Mouse (Mus musculus) liver, embryonic 12.5 days (tissue): Measurements from ENCODE around the gene Cds2. TPM values are rescaled to one million over a fixed set of nuclear protein-coding genes. Genes with fewer than 3 reads are reported as not detected.
A peak's percentile ranks its signal among the peaks of the same experiment; 100 is the strongest.
"Not testable (repeated sequence)": the region's sequence is repeated elsewhere in the genome, so short reads cannot be mapped to it uniquely, and the experiment has no call there.

Experiments used
- ATAC-seq: fragments of 200-750 bp; cut with Nextera tagmentation; 2 replicates; pipeline ENCODE4 v1.8.0; 2017; ENCODE audit warnings: moderate number of reproducible peaks, mild to moderate bottlenecking, moderate library complexity
- H3K27ac ChIP-seq: fragments of 300-500 bp; sonication (generic); 2 replicates; pipeline ENCODE4 v1.5.1; 2016; ENCODE audit warnings: mild to moderate bottlenecking
- H3K27me3 ChIP-seq: fragments of 300-500 bp; sonication (generic); replicated peaks from 2 replicates; pipeline ENCODE4 v1.6.1; 2016; ENCODE audit warnings: mild to moderate bottlenecking, moderate library complexity
- H3K36me3 ChIP-seq: fragments of 300-500 bp; sonication (generic); 2 replicates; pipeline ENCODE4 v1.6.1; 2016; ENCODE audit warnings: mild to moderate bottlenecking, moderate library complexity
- H3K4me1 ChIP-seq: fragments of 300-500 bp; sonication (generic); 2 replicates; pipeline ENCODE4 v1.6.1; 2016
- H3K4me2 ChIP-seq: fragments of 300-500 bp; sonication (generic); 2 replicates; pipeline ENCODE4 v1.6.1; 2016; ENCODE audit warnings: mild to moderate bottlenecking, moderate library complexity
- H3K4me3 ChIP-seq: fragments of 300-500 bp; sonication (generic); 2 replicates; pipeline ENCODE4 v1.5.1; 2016; ENCODE audit warnings: mild to moderate bottlenecking, moderate library complexity
- H3K9ac ChIP-seq: fragments of 300-500 bp; sonication (generic); 2 replicates; pipeline ENCODE4 v1.6.1; 2016; ENCODE audit warnings: mild to moderate bottlenecking, moderate library complexity
- H3K9me3 ChIP-seq: fragments of 300-500 bp; sonication (generic); replicated peaks from 2 replicates; pipeline ENCODE4 v1.6.1; 2016; ENCODE audit warnings: mild to moderate bottlenecking, moderate library complexity
- WGBS: fragments of 180-500 bp; shearing (Covaris S2); methylation state at CpG from one replicate; pipeline ENCODE4 v1.1.7; 2016; ENCODE audit not compliant: insufficient replicate concordance; 5-methylcytosine and 5-hydroxymethylcytosine counted together
- polyA plus RNA-seq: library from polyadenylated mRNA; unstranded; fragments of >200 nt; fragmentation: Nextera tagmentation; extraction: Ambion mirVana; gene quantifications from 2 replicates; pipeline ENCODE4 v1.2.1, GENCODE M21; 2016

The Cds2 gene
- polyA plus RNA-seq, 1 experiment from 2014 or later = 13.7 TPM

DNA sequence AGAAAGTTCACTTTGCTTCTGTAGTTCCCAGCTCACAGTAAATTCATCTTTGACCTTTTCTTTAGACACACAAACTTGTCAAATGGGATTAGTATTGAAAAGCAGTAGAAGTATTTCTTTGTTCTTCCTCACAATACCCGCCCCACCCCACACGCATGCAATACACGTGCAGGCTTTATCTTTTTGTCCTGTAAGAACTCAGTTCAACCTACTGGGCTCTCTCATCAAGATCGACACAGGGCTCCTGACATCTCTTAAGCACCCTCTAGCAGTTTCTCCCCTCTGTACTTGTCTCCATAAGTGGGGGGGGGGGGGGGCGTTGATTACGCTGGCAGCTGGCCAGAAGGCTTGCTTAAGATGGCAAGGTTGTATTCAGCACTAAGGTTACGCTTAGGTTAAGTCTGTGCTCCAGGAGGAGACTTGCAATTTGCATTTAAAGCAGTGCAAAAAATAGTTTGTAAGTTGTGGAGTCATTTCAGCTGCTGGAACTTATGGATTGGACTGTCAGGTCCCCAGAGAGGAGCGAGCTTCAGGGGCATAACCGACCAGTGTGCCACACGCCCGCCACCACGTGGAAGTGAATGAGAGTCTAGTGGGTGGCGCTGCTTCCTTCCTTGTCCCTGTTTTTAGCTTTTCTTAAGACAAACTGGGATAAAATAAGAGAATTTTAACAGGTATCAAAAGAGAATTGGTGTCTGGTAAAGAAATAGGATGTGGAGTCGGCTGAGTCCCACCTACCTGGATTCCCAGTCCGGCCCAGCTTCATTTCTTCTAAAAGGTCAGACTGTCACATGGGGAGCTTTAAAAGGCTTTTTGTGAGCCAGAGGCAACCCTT lies 20.5 kb downstream of the Cds2 start:
- WGBS = 57% methylated on average over 15 of the region's 15 CpGs
- no peaks in the 10 kb centered on the region for H3K27me3 ChIP-seq
- peaks cover 52% of the 10 kb centered on the region for H3K4me1 ChIP-seq
- peak overlapping the region; percentile 58; the same call in 1 of the 2 replicates for H3K27ac ChIP-seq
- peaks cover 10% of the 10 kb centered on the region; the same call in 1 of the 2 replicates for H3K36me3 ChIP-seq
- no peak overlapping the region for H3K4me3 ChIP-seq
- H3K9ac ChIP-seq = no peak overlapping the region
- no peaks in the 10 kb centered on the region for H3K9me3 ChIP-seq
- ATAC-seq = 0 out of 2 replicates have a peak, but pooled peaks have one; percentile 47
- H3K4me2 ChIP-seq = no peak overlapping the region

- H3K4me3 ChIP-seq = no peak overlapping the region
- no peak overlapping the region for H3K9ac ChIP-seq
- peak overlapping the region; percentile 16; the same call in 1 of the 2 replicates for H3K4me2 ChIP-seq
- 45% methylated on average over 12 of the region's 12 CpGs for WGBS
- H3K9me3 ChIP-seq = no peaks in the 10 kb centered on the region
- ATAC-seq = peak; percentile 59; the same call in 1 of the 2 replicates
- H3K27me3 ChIP-seq = no peaks in the 10 kb centered on the region
- peak overlapping the region; percentile 70 for H3K27ac ChIP-seq
- peaks cover 8% of the 10 kb centered on the region; the same call in 1 of the 2 replicates for H3K36me3 ChIP-seq
- H3K4me1 ChIP-seq = peaks cover 47% of the 10 kb centered on the region
Observed at GRCm38 (mm10) chr2:132284492-132285139, 21.7 kb downstream of the Cds2 start.

- H3K27ac ChIP-seq, H3K9me3 ChIP-seq, ATAC-seq, H3K4me3 ChIP-seq, H3K9ac ChIP-seq, H3K36me3 ChIP-seq, H3K27me3 ChIP-seq: not testable (repeated sequence)
- 49% methylated on average over 5 of the region's 5 CpGs for WGBS
- peaks cover 50% of the 10 kb centered on the region for H3K4me1 ChIP-seq
- 0 out of 2 replicates have a peak overlapping the region, but pooled peaks have one; percentile 16 for H3K4me2 ChIP-seq
Observed at GRCm38 (mm10) chr2:132285722-132286121, 22.8 kb downstream of the Cds2 start.

GRCm38 (mm10) chr2:132286376-132287076 lies 23.6 kb downstream of the Cds2 start:
- no peak overlapping the region for H3K4me2 ChIP-seq
- no peak overlapping the region for H3K9ac ChIP-seq
- no peaks in the 10 kb centered on the region for H3K27me3 ChIP-seq
- 77% methylated on average over 9 of the region's 9 CpGs for whole genome bisulfite sequencing
- no peak for ATAC-seq
- H3K27ac ChIP-seq = no peak overlapping the region
- H3K9me3 ChIP-seq = no peaks in the 10 kb centered on the region
- H3K4me1 ChIP-seq = peaks cover 55% of the 10 kb centered on the region
- H3K4me3 ChIP-seq = no peak overlapping the region
- 0 out of 2 replicates have a peak, but pooled peaks cover 4% of the 10 kb centered on the region for H3K36me3 ChIP-seq

DNA sequence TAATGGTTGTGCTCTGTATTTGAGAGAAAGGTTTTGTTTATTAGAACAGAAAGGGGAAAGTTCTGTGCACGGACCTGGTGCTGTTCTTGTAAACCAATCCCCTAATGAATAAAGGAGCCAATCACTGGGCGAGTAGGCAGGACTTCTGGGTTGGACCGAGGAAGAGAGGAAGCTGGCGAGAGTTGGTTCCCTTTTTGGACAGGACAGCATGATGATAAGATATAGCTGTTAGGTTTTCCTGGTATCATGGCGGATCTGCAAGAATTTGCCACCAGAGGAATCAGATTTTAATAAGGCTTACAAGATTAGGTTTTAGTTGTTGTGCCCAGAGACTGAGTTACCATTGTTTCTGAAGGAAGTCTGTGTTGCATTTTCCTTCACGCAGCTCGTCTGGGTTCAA lies 26.3 kb downstream of the Cds2 start:
- not testable (repeated sequence) for H3K9me3 ChIP-seq

GRCm38 (mm10) chr2:132290808-132291207 lies 27.9 kb downstream of the Cds2 start:
- peaks cover 38% of the 10 kb centered on the region for H3K4me1 ChIP-seq
- H3K36me3 ChIP-seq = peaks cover 27% of the 10 kb centered on the region
- H3K4me3 ChIP-seq = no peak overlapping the region
- ATAC-seq = no peak
- no peak overlapping the region for H3K4me2 ChIP-seq
- H3K27ac ChIP-seq = no peak overlapping the region
- no peak overlapping the region for H3K9ac ChIP-seq
- 82% methylated on average over 6 of the region's 6 CpGs for WGBS
- no peaks in the 10 kb centered on the region for H3K27me3 ChIP-seq
- no peaks in the 10 kb centered on the region for H3K9me3 ChIP-seq

More for the DNA sequence above, 26.3 kb downstream of the Cds2 start:
- not testable (repeated sequence) for ATAC-seq, H3K9ac ChIP-seq, H3K4me3 ChIP-seq, H3K4me2 ChIP-seq, H3K27me3 ChIP-seq, H3K27ac ChIP-seq
- Histone ChIP-seq H3K36me3 (peaks cover 14% of the 10 kb centered on the region), H3K4me1 (peaks cover 52% of the 10 kb centered on the region)
- WGBS = 15% methylated on average over 5 of the region's 7 CpGs

DNA sequence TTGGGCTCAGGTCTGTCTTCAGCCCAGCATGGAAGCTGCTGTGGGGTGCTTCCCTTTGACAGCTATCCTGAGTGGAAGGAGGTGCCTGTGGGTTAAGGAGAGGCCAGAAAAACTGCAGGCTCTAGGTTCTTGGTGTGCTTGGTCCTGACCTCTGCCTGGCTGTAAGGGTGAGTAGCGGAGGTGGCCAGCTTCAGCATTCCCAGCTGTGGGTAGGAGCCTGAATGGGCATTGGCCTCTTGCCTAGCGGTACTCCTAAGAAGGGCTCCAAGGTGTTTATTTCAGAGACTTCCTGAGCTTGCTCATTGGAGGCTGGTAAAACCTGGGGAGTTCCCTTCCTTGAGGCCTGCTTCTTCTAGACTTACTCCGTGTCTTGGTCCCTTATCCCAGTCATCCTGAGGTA lies 28.3 kb downstream of the Cds2 start:
- Histone ChIP-seq H3K9ac (no peak overlapping the region), H3K9me3 (no peaks in the 10 kb centered on the region), H3K27ac (no peak overlapping the region), H3K4me2 (no peak overlapping the region), H3K36me3 (peaks cover 31% of the 10 kb centered on the region), H3K27me3 (no peaks in the 10 kb centered on the region), H3K4me3 (no peak overlapping the region), H3K4me1 (peaks cover 38% of the 10 kb centered on the region)
- WGBS = 72% methylated on average over 3 of the region's 3 CpGs
- no peak for ATAC-seq

GRCm38 (mm10) chr2:132292083-132292482 lies 29.1 kb downstream of the Cds2 start:
- Histone ChIP-seq H3K27ac (no peak overlapping the region), H3K4me1 (peaks cover 38% of the 10 kb centered on the region), H3K4me2 (no peak overlapping the region), H3K9me3 (no peaks in the 10 kb centered on the region), H3K4me3 (no peak overlapping the region), H3K9ac (no peak overlapping the region), H3K36me3 (peaks cover 35% of the 10 kb centered on the region), H3K27me3 (no peaks in the 10 kb centered on the region)
- no peak for ATAC-seq
- 23% methylated on average over 4 of the region's 4 CpGs for WGBS

- Histone ChIP-seq H3K27ac (no peak overlapping the region), H3K27me3 (no peaks in the 10 kb centered on the region), H3K36me3 (peaks cover 53% of the 10 kb centered on the region), H3K4me1 (peaks cover 35% of the 10 kb centered on the region), H3K9ac (no peak overlapping the region), H3K9me3 (no peaks in the 10 kb centered on the region), H3K4me3 (no peak overlapping the region), H3K4me2 (no peak overlapping the region)
- WGBS = 49% methylated on average over 10 of the region's 10 CpGs
- ATAC-seq = no peak
Observed at GRCm38 (mm10) chr2:132293694-132294450, 30.9 kb downstream of the Cds2 start.

DNA sequence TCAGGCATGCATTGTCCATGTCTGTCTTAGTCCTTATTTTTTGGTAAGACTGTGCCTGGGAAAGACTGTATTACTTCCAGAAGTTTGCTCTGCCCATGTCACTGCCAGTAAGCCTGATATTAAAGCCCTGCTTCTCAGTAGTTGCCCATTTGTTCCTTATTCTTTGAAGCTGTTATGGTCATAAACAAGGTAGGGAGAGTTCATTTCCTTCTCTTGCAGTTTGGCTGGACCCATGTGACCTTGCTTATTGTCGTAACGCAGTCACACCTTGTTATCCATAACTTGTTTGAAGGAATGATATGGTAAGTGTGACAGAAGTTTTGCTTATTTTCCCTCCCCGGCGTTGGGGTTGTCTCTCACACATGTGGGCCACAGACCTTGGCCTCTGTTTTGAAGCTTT lies 35.3 kb downstream of the Cds2 start:
- H3K9ac ChIP-seq = no peak overlapping the region

GRCm38 (mm10) chr2:132301436-132301835 lies 38.5 kb downstream of the Cds2 start:
- Histone ChIP-seq H3K9me3 (no peaks in the 10 kb centered on the region), H3K27me3 (no peaks in the 10 kb centered on the region), H3K4me3 (no peak overlapping the region), H3K4me2 (no peak overlapping the region), H3K27ac (no peak overlapping the region), H3K36me3 (peaks cover 78% of the 10 kb centered on the region), H3K4me1 (peaks cover 19% of the 10 kb centered on the region), H3K9ac (no peak overlapping the region)
- 86% methylated on average over 4 of the region's 4 CpGs for WGBS
- ATAC-seq = no peak

More for the DNA sequence above, 35.3 kb downstream of the Cds2 start:
- Histone ChIP-seq H3K9me3 (no peaks in the 10 kb centered on the region), H3K4me1 (peaks cover 5% of the 10 kb centered on the region), H3K36me3 (peaks cover 89% of the 10 kb centered on the region), H3K4me2 (no peak overlapping the region), H3K27ac (no peak overlapping the region), H3K27me3 (no peaks in the 10 kb centered on the region), H3K4me3 (no peak overlapping the region)
- no peak for ATAC-seq
- 84% methylated on average over 4 of the region's 4 CpGs for WGBS
